Mouse (Mus musculus) small intestine, adult 2 months (tissue): ENCODE results near the gene Tpm1.

Experiments
- CTCF ChIP-seq: fragments of 200-500 bp; IDR thresholded peaks from 2 replicates; pipeline ENCODE4 v1.5.1; 2012; ENCODE audit warnings: low read depth, mild to moderate bottlenecking, control low read depth, inconsistent platforms, low read length, moderate library complexity, mixed read lengths; ENCODE audit not compliant: insufficient replicate concordance, insufficient read length; ENCODE audit errors: extremely low read depth
- POLR2A ChIP-seq: fragments of 200-500 bp; IDR thresholded peaks from 2 replicates; pipeline ENCODE4 v1.6.1; 2012; ENCODE audit warnings: low read depth, mild to moderate bottlenecking, control low read depth, inconsistent platforms, low read length, moderate library complexity

- TF ChIP-seq CTCF (no peak), POLR2A (no peak)
Measured at GRCm38 (mm10) chr9:67058366-67058765, 9.2 kb upstream of the Tpm1 start.
